Mouse (Mus musculus) heart, embryonic 11.5 days (tissue): ENCODE data around the gene Slc32a1. TPM values are rescaled to one million over a fixed set of nuclear protein-coding genes. Genes with fewer than 3 reads are reported as not detected.

Source experiments
- ATAC-seq: fragments of 200-750 bp; cut with Nextera tagmentation; replicated peaks from 2 replicates; pipeline ENCODE4 v1.8.0; 2017; ENCODE audit warnings: moderate library complexity; ENCODE audit not compliant: insufficient number of reproducible peaks, low FRiP score, low TSS enrichment
- H3K27ac ChIP-seq: fragments of 300-500 bp; sonication (generic); 2 replicates; pipeline ENCODE4 v1.5.1; 2014; ENCODE audit warnings: mild to moderate bottlenecking, low read depth, low read length
- H3K27me3 ChIP-seq: fragments of 300-500 bp; sonication (generic); 2 replicates; pipeline ENCODE4 v1.6.1; 2014; ENCODE audit warnings: mild to moderate bottlenecking, low read length, mixed read lengths; ENCODE audit not compliant: control insufficient read depth, insufficient read depth
- H3K36me3 ChIP-seq: fragments of 300-500 bp; sonication (generic); 2 replicates; pipeline ENCODE4 v1.6.1; 2014; ENCODE audit warnings: mild to moderate bottlenecking, low read length, moderate library complexity, mixed read lengths; ENCODE audit not compliant: control insufficient read depth, insufficient read depth
- H3K4me1 ChIP-seq: fragments of 300-500 bp; sonication (generic); 2 replicates; pipeline ENCODE4 v1.6.1; 2014; ENCODE audit warnings: low read length; ENCODE audit not compliant: control insufficient read depth, insufficient read depth
- H3K4me2 ChIP-seq: fragments of 300-500 bp; sonication (generic); 2 replicates; pipeline ENCODE4 v1.6.1; 2014; ENCODE audit warnings: mild to moderate bottlenecking, moderate library complexity
- H3K4me3 ChIP-seq: fragments of 300-500 bp; sonication (generic); 2 replicates; pipeline ENCODE4 v1.5.1; 2014; ENCODE audit warnings: low read depth, low read length
- H3K9ac ChIP-seq: fragments of 300-500 bp; sonication (generic); 2 replicates; pipeline ENCODE4 v1.6.1; 2014; ENCODE audit warnings: mild to moderate bottlenecking, low read depth, low read length, moderate library complexity
- H3K9me3 ChIP-seq: fragments of 300-500 bp; sonication (generic); replicated peaks from 2 replicates; pipeline ENCODE4 v1.6.1; 2016; ENCODE audit warnings: low read length; ENCODE audit not compliant: control insufficient read depth
- WGBS: fragments of 180-500 bp; shearing (Covaris S2); extraction: QIAGEN DNeasy Blood & Tissue Kit; methylation state at CpG from one replicate; pipeline ENCODE4 v1.1.7; 2014; ENCODE audit not compliant: insufficient replicate concordance; 5-methylcytosine and 5-hydroxymethylcytosine counted together
- polyA plus RNA-seq: library from polyadenylated mRNA; unstranded; fragments of >200 nt; fragmentation: Nextera tagmentation; extraction: Ambion mirVana; gene quantifications from 2 replicates; pipeline ENCODE4 v1.2.1, GENCODE M21; 2014

Gene Slc32a1
- polyA plus RNA-seq, 1 experiment from 2014 or later: 0.07 TPM

DNA sequence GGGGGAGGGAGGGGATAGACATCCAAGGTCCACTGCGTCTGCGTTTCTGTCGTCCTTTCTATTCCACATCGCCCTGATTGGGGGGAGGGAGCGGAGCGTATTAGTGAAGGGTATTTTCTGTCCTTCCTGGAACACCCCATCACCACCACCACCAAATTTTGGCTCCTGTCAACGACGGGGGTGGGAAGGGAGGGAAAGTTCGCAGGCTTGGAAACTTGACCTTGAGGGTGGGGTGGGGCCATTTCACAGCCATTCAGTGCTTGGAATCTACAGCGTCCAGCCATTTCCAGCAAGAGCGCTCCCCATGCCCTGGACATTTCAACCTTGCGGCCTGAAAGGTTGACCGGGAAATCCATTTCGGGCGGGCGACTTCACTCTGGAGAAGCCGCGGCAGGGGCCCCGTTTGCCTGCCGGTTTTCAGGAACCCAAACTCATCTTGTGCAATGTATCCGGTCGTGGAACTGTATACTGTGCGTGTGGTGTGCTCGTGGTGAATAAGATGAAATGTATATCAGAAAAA, 4.7 kb downstream of the Slc32a1 start:
- WGBS: 3% methylated on average over 24 of the region's 24 CpGs
- Histone ChIP-seq H3K4me1 (peaks cover 8% of the 10 kb centered on the region; the same call in 1 of the 2 replicates), H3K36me3 (no peaks in the 10 kb centered on the region), H3K27ac (no peak overlapping the region), H3K4me3 (peak overlapping the region; percentile 25), H3K27me3 (peaks cover 95% of the 10 kb centered on the region), H3K4me2 (peak overlapping the region; percentile 48), H3K9ac (no peak overlapping the region), H3K9me3 (no peaks in the 10 kb centered on the region)
- no peak for ATAC-seq

DNA sequence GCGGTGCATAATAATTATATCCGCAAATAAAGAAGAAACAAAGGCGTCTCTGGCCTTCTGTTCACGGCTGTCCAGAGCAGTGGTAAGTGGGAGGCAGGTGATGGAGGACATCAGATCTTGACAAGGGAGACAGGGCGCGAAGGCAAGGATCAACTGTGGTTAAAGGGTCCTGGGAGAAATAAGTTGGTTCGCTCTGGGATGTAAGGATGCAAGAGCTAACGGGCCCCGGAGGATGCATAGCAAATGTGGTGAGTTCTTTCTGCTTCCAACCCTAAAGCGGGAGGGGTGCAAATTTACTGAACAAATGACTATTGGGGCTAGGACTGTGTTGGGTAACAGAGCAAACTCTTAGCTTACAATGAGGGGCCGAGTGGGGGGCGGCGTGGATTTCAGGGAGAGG, 5.1 kb downstream of the Slc32a1 start:
- 8% methylated on average over 13 of the region's 13 CpGs for WGBS
- ATAC-seq: no peak
- peaks cover 94% of the 10 kb centered on the region for H3K27me3 ChIP-seq
- no peaks in the 10 kb centered on the region for H3K9me3 ChIP-seq
- no peaks in the 10 kb centered on the region for H3K36me3 ChIP-seq
- peaks cover 6% of the 10 kb centered on the region; the same call in 1 of the 2 replicates for H3K4me1 ChIP-seq
- H3K27ac ChIP-seq: no peak overlapping the region
- no peak overlapping the region for H3K4me2 ChIP-seq
- H3K4me3 ChIP-seq: no peak overlapping the region
- no peak overlapping the region for H3K9ac ChIP-seq

DNA sequence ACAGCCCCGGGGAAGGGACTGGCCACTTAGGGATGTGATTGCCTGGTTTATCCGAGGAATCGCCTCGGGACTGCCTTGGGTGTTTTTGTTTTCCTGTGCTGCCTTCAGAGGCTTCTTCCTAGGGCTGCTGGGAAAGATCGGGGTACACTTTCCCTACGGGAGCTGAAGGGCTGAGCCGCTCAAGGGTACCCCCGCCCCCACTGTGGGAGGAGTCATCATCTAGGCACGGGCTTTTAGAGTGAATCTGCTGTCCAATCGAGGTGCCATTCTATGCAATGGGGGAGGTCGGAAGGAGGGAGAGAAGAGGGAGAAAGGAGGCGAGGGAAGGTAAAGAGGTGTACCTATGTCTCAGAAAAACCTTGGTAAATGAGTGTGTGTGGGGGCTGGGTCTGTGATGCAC, 5.7 kb downstream of the Slc32a1 start:
- ATAC-seq: no peak
- H3K4me2 ChIP-seq: no peak overlapping the region
- H3K27me3 ChIP-seq: peaks cover 94% of the 10 kb centered on the region
- no peaks in the 10 kb centered on the region for H3K9me3 ChIP-seq
- peaks cover 3% of the 10 kb centered on the region; the same call in 1 of the 2 replicates for H3K4me1 ChIP-seq
- no peak overlapping the region for H3K9ac ChIP-seq
- no peak overlapping the region for H3K4me3 ChIP-seq
- no peak overlapping the region for H3K27ac ChIP-seq
- WGBS: 2% methylated on average over 12 of the region's 12 CpGs
- H3K36me3 ChIP-seq: no peaks in the 10 kb centered on the region

DNA sequence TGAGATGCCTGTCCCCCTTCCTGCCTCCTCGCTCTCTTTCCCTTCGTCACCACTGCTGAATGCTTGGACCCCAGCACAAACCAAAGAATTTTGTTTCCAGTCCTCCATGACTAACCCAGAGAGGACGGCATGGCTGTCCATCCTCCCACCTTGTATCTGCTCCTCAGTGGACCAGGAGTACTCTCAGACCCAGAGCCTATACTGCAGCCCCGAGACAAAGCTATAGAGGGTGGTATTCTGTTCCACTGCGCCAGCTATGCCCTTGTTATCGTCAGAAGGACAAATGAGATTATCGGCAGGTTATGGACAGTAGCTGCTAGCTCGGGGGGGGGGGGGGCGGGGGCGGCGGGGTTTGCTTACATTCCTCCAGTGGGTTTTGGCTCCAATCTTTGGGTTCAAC, 6.2 kb downstream of the Slc32a1 start:
- WGBS: 4% methylated on average over 8 of the region's 11 CpGs
- Histone ChIP-seq H3K4me3 (no peak overlapping the region), H3K36me3 (no peaks in the 10 kb centered on the region)

DNA sequence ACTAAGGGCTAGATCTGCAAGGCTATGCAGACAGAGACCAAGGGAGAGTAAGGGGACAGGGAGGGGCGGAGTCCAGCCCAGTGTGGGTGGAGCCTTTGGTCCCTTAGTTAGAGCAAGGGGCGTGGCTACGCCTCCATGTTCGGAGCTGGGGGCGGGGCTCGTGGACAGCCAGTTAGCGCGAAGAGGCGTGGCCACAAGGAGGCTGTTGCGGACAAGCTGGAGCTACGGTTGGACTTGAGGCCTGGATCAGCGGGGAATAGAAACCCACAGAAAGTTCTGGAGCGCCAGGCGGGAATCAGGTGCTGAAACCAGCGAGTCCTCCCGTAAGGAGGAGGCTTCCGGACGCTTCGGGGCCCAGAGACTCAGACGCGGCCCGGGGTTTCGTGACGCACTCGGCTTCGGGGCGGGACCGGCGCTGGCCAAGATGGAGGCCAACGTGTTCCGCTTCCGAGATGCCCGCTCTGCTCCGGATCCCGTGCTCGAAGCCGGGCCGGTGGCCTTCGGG, 14.2 kb downstream of the Slc32a1 start, which contains the start of gene Actr5:
Gene Actr5, plus strand, starts transcription at position 171 of the 505 bp plus-strand sequence.
- ATAC-seq: peak; percentile 92
- H3K4me2 ChIP-seq: peak within 1 kb of the TSS; percentile 93
- WGBS: 0% methylated on average over 39 of the region's 39 CpGs
- no peaks in the 10 kb centered on the region for H3K9me3 ChIP-seq
- H3K27me3 ChIP-seq: peaks cover 17% of the 10 kb centered on the region
- H3K9ac ChIP-seq: peak within 1 kb of the TSS; percentile 85
- H3K4me1 ChIP-seq: peaks cover 7% of the 10 kb centered on the region; the same call in 1 of the 2 replicates
- H3K36me3 ChIP-seq: peaks cover 8% of the 10 kb centered on the region
- peak within 1 kb of the TSS; percentile 96 for H3K4me3 ChIP-seq
- H3K27ac ChIP-seq: peak within 1 kb of the TSS; percentile 89

More for the DNA sequence above, 6.2 kb downstream of the Slc32a1 start:
- Histone ChIP-seq H3K9me3 (no peaks in the 10 kb centered on the region), H3K4me2 (no peak overlapping the region), H3K9ac (no peak overlapping the region), H3K4me1 (peaks cover 3% of the 10 kb centered on the region; the same call in 1 of the 2 replicates), H3K27ac (no peak overlapping the region), H3K27me3 (peaks cover 94% of the 10 kb centered on the region)
- no peak for ATAC-seq

DNA sequence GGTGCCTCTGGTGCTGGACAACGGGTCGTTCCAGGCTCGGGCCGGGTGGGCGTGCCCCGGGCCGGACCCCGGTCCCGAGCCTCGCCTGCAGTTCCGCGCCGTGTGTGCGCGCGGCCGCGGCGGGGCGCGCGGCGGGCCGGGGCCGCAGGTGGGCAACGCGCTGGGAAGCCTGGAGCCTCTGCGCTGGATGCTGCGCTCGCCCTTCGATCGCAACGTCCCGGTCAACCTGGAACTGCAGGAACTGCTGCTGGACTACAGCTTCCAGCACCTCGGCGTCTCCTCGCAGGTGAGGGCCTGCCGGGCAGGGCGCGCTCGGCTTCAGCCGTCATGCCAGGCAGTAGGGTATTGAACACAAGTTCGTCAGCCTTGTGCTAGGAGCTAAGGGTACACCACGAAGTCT, 14.7 kb downstream of the Slc32a1 start:
- H3K27me3 ChIP-seq: peaks cover 15% of the 10 kb centered on the region
- ATAC-seq: peak; percentile 45; the same call in 1 of the 2 replicates
- peak overlapping the region; percentile 96 for H3K4me3 ChIP-seq
- peak overlapping the region; percentile 89 for H3K27ac ChIP-seq
- H3K9ac ChIP-seq: peak overlapping the region; percentile 85
- no peaks in the 10 kb centered on the region for H3K9me3 ChIP-seq
- H3K4me1 ChIP-seq: peaks cover 7% of the 10 kb centered on the region; the same call in 1 of the 2 replicates
- WGBS: under 1% methylated on average over 42 of the region's 44 CpGs
- H3K4me2 ChIP-seq: peak overlapping the region; percentile 93
- peaks cover 8% of the 10 kb centered on the region for H3K36me3 ChIP-seq

DNA sequence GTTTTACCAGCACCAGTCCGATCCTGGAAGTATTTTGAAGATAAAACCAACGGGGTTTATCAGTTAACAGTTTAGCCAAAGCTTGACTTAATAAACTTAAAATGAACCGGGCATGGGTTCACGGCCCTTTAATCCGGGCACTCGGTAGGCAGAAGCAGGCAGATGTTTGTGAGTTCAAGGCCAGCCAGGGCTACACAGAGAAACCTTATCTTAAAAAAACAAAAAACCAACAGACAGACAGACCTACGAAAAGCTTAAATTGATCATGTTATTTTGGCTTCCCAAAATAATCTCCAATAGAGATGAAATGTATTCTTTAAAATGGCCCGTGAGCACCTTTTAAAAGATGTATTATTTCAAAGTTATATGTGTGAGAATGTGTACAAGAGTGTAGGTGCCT, 15.1 kb downstream of the Slc32a1 start:
- Histone ChIP-seq H3K4me1 (peaks cover 7% of the 10 kb centered on the region; the same call in 1 of the 2 replicates), H3K9ac (no peak overlapping the region; the same call in 1 of the 2 replicates), H3K36me3 (peaks cover 8% of the 10 kb centered on the region), H3K9me3 (no peaks in the 10 kb centered on the region), H3K27me3 (peaks cover 11% of the 10 kb centered on the region), H3K4me2 (peak overlapping the region; percentile 93), H3K27ac (no peak overlapping the region), H3K4me3 (peak overlapping the region; percentile 96)
- 28% methylated on average over 8 of the region's 8 CpGs for WGBS
- no peak for ATAC-seq

DNA sequence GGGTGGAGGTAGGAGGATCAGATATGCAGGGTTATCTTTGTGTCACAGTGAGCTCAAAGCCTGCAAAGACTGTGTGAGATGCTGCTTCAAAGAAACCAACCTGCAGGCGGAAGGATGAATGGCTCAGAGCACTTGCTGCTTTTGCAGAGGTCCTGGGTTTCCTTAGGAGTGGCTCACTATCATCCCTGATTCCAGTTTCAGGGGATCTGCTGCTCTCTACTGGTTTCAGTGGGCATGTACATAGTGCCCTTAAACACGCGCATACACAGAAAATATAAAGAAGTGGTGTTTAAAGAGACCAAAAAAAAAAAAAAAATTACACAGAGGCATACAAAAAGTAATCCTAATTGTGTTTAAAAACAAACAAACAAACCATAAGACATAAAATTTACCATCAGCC, 18.3 kb downstream of the Slc32a1 start:
- Histone ChIP-seq H3K27me3 (no peaks in the 10 kb centered on the region), H3K4me3 (no peak overlapping the region), H3K9ac (no peak overlapping the region), H3K36me3 (peaks cover 33% of the 10 kb centered on the region), H3K4me2 (no peak overlapping the region), H3K27ac (no peak overlapping the region), H3K4me1 (peaks cover 7% of the 10 kb centered on the region; the same call in 1 of the 2 replicates), H3K9me3 (no peaks in the 10 kb centered on the region)
- WGBS: 59% methylated on average over 3 of the region's 3 CpGs
- ATAC-seq: no peak

DNA sequence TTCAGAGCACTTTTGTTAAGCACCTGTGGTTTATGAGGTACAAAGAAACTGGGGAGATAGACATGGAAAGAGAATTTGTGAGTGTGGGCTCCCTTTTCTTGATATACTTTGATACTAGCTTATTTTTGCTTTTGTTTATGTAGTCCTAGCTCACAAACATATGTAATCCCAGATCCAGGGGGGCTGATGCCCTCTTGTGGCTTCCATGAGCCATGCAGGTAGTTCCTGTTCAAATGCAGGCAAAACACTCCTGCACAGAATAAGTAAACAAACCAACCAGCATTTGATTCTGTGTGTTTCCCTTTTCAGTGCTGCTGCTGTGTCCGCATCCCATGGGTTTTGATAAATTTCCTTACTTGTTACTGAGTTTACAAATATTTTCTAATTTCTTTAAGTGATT, 18.8 kb downstream of the Slc32a1 start:
- whole genome bisulfite sequencing: 71% methylated on average over 1 of the region's 1 CpGs
- Histone ChIP-seq H3K27me3 (no peaks in the 10 kb centered on the region), H3K4me1 (peaks cover 7% of the 10 kb centered on the region; the same call in 1 of the 2 replicates)

More for the DNA sequence above, 18.8 kb downstream of the Slc32a1 start:
- Histone ChIP-seq H3K9me3 (no peaks in the 10 kb centered on the region), H3K4me3 (no peak overlapping the region), H3K9ac (no peak overlapping the region), H3K4me2 (no peak overlapping the region), H3K27ac (no peak overlapping the region), H3K36me3 (peaks cover 35% of the 10 kb centered on the region)
- ATAC-seq: no peak
